Mouse (Mus musculus) heart, postnatal 14 days (tissue): ENCODE measurements around the gene Tgm3. TPM values are rescaled to one million over a fixed set of nuclear protein-coding genes. Genes with fewer than 3 reads are reported as not detected.
A peak's percentile ranks its signal among the peaks of the same experiment; 100 is the strongest.

Source experiments
- DNase-seq, 2 experiments: peaks; one replicate each; pipeline ENCODE4 v3.0.0; 2021 to 2022
- intact Hi-C: fragments of 180-260 bp; cut with DNase I; formaldehyde crosslinking; loops from one replicate; pipeline ENCODE4 v1.15.1; 2025
- microRNA-seq, 2 experiments: library from miRNA; unstranded; fragments of <30 nt; microRNA quantifications; one replicate each; pipeline ENCODE4 v1.2.0; 2021 to 2022
- total RNA-seq, 2 experiments: library from RNA; stranded (reverse); gene quantifications; 2 replicates each; pipeline ENCODE4 v1.2.3; 2021

Gene Tgm3
- total RNA-seq, 2 experiments from 2014 or later: 0.05 to 0.10 TPM

GRCm38 (mm10) chr2:130058149-130058548, 46.0 kb downstream of the Tgm3 start:
- intact Hi-C loops: loop anchor here (1.0 kb wide), 3 partner anchors 154 to 383 kb away; no protein-coding TSS in a partner anchor
- peak in 1 of 2 experiments; percentile 11 for DNase-seq

GRCm38 (mm10) chr2:130068228-130068627, 56.1 kb downstream of the Tgm3 start:
- intact Hi-C loops: loop anchor here (1.0 to 5.0 kb wide), 3 partner anchors 99 to 294 kb away; no protein-coding TSS in a partner anchor
- DNase-seq: peak in 1 of 2 experiments; percentile 47

- intact Hi-C loops: no loop called here
- no peak for DNase-seq
Measured at GRCm38 (mm10) chr2:130070396-130070795, 58.2 kb downstream of the Tgm3 start.

Small RNA genes lying within 50 kb of the gene (microRNA-seq; reads per million reads assigned to microRNA genes)
- 0 reads per million in 2 experiments for gene Mir6339

Other genes with a start within 250 kb of the Tgm3 start
- gene Stk35, start 211.8 kb upstream of the Tgm3 start, total RNA-seq: 10 to 100 TPM; 13.9 to 14.3 TPM
- gene Tgm6, start 100.1 kb downstream of the Tgm3 start, total RNA-seq: not detected
- 100 to 1,000 TPM; 141 to 159 TPM for gene Snrpb, start 167.1 kb downstream of the Tgm3 start, total RNA-seq
- not detected for gene Tmc2, start 182.8 kb downstream of the Tgm3 start, total RNA-seq